Mouse (Mus musculus): ENCODE measurements around the gene Tnfsf9. TPM values are rescaled to one million over a fixed set of nuclear protein-coding genes. Genes with fewer than 3 reads are reported as not detected.

Gene Tnfsf9
- polyA plus RNA-seq, 1 experiment from 2014 or later = 5.2 TPM

DNA sequence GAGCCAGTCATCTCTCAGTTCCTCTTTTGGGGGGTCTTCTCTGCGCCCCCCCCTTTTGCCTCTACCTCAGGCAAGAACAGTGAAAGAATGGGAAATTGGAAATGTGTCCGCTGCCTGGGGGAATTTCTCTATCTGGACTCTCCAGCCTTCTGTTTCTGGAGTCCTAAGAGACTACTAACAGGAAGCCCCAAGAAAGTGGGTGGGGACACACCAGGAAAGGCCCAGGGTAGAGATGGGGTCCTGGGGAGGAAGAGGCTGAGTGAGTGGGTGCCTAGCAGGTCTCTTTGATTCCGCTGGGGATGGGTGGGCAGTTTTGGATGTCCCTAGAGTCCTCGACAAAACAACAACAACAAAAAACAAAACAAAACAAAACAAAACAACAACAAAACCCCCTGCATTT lies 629 bp upstream of the Tnfsf9 start:
- no peaks in the 10 kb centered on the region for H3K27me3 ChIP-seq (ENCODE audit: control insufficient read depth, insufficient read depth, low read length)
- ATAC-seq (ENCODE audit: low FRiP score, low TSS enrichment) = no peak
- DNase-seq = no peak
- H3K9ac ChIP-seq (replicated peaks; ENCODE audit: low read length) = peak overlapping the region; percentile 1; the same call in 1 of the 2 replicates
- no peak overlapping the region for H3K27ac ChIP-seq (replicated peaks; ENCODE audit: low read depth, low read length)
- no peaks in the 10 kb centered on the region for H3K36me3 ChIP-seq (ENCODE audit: control insufficient read depth, insufficient read depth, low read length)
- peak overlapping the region; percentile 87 for H3K4me2 ChIP-seq (ENCODE audit: low read length)
- no peaks in the 10 kb centered on the region for H3K9me3 ChIP-seq (ENCODE audit: control insufficient read depth, low read length)
- peaks cover 9% of the 10 kb centered on the region; the same call in 1 of the 2 replicates for H3K4me1 ChIP-seq (ENCODE audit: control insufficient read depth, insufficient read depth, low read length)
- 54% methylated on average over 4 of the region's 4 CpGs for whole genome bisulfite sequencing
- H3K4me3 ChIP-seq (replicated peaks; ENCODE audit: low read depth, low read length) = peak overlapping the region; percentile 59

- DNase-seq = peak; percentile 14
These were observed 877 bp downstream of the Tnfsf9 start for GRCm38 (mm10) chr17:57106035-57106368.

DNA sequence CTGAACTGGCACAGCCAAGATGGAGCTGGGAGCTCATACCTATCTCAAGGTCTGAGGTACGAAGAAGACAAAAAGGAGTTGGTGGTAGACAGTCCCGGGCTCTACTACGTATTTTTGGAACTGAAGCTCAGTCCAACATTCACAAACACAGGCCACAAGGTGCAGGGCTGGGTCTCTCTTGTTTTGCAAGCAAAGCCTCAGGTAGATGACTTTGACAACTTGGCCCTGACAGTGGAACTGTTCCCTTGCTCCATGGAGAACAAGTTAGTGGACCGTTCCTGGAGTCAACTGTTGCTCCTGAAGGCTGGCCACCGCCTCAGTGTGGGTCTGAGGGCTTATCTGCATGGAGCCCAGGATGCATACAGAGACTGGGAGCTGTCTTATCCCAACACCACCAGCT lies 1.9 kb downstream of the Tnfsf9 start:
- Histone ChIP-seq H3K9ac (replicated peaks; ENCODE audit: low read length) (no peak overlapping the region), H3K4me2 (ENCODE audit: low read length) (no peak overlapping the region), H3K27ac (replicated peaks; ENCODE audit: low read depth, low read length) (no peak overlapping the region), H3K9me3 (ENCODE audit: control insufficient read depth, low read length) (no peaks in the 10 kb centered on the region), H3K4me1 (ENCODE audit: control insufficient read depth, insufficient read depth, low read length) (peaks cover 9% of the 10 kb centered on the region; the same call in 1 of the 2 replicates), H3K27me3 (ENCODE audit: control insufficient read depth, insufficient read depth, low read length) (no peaks in the 10 kb centered on the region), H3K4me3 (replicated peaks; ENCODE audit: low read depth, low read length) (no peak overlapping the region), H3K36me3 (ENCODE audit: control insufficient read depth, insufficient read depth, low read length) (no peaks in the 10 kb centered on the region)
- 89% methylated on average over 5 of the region's 5 CpGs for WGBS
- ATAC-seq (ENCODE audit: low FRiP score, low TSS enrichment) = no peak
- no peak for DNase-seq

More at GRCm38 (mm10) chr17:57106035-57106368, 877 bp downstream of the Tnfsf9 start:
- peaks cover 9% of the 10 kb centered on the region; the same call in 1 of the 2 replicates for H3K4me1 ChIP-seq (ENCODE audit: control insufficient read depth, insufficient read depth, low read length)
- H3K27me3 ChIP-seq (ENCODE audit: control insufficient read depth, insufficient read depth, low read length) = no peaks in the 10 kb centered on the region
- no peak overlapping the region for H3K27ac ChIP-seq (replicated peaks; ENCODE audit: low read depth, low read length)
- H3K4me2 ChIP-seq (ENCODE audit: low read length) = peak overlapping the region; percentile 87
- no peaks in the 10 kb centered on the region for H3K9me3 ChIP-seq (ENCODE audit: control insufficient read depth, low read length)
- 9% methylated on average over 9 of the region's 9 CpGs for WGBS
- no peak for ATAC-seq (ENCODE audit: low FRiP score, low TSS enrichment)
- H3K4me3 ChIP-seq (replicated peaks; ENCODE audit: low read depth, low read length) = peak overlapping the region; percentile 59
- H3K9ac ChIP-seq (replicated peaks; ENCODE audit: low read length) = peak overlapping the region; percentile 69
- H3K36me3 ChIP-seq (ENCODE audit: control insufficient read depth, insufficient read depth, low read length) = no peaks in the 10 kb centered on the region

DNA sequence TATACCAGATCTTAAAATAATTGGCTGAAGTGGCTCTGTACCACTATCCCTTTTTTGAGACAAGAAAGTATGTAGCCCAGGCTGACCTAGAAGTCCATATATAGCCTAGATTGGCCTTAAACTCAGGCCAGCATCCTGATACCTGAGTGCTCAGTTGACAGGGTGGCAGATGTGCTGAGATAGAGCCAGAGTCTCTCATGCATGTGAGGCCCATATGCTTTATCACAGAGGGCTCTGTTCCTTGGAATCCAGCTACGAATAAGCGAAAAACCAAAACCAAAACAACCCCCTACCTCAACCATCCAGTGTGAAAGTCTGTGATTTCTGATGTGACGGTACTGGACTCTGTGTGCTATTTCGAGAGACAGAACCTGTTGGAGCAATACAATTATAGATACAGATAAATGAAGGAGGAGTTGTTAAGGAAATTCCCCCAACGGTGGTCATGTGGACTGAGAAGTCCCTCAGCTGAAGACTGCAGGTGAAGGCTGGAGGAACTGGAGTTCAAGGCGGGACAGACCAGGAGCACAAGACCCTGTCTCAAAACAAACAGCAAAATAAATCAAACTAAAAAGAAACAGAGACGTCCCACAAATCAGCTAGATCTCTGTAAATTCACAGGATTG lies 3.0 kb downstream of the Tnfsf9 start:
- Histone ChIP-seq H3K27me3 (ENCODE audit: control insufficient read depth, insufficient read depth, low read length) (no peaks in the 10 kb centered on the region), H3K4me2 (ENCODE audit: low read length) (no peak overlapping the region), H3K4me1 (ENCODE audit: control insufficient read depth, insufficient read depth, low read length) (peaks cover 9% of the 10 kb centered on the region; the same call in 1 of the 2 replicates), H3K9me3 (ENCODE audit: control insufficient read depth, low read length) (no peaks in the 10 kb centered on the region), H3K4me3 (replicated peaks; ENCODE audit: low read depth, low read length) (no peak overlapping the region), H3K36me3 (ENCODE audit: control insufficient read depth, insufficient read depth, low read length) (no peaks in the 10 kb centered on the region), H3K9ac (replicated peaks; ENCODE audit: low read length) (no peak overlapping the region), H3K27ac (replicated peaks; ENCODE audit: low read depth, low read length) (no peak overlapping the region)
- DNase-seq (no peak), ATAC-seq (ENCODE audit: low FRiP score, low TSS enrichment) (no peak)
- WGBS = 91% methylated on average over 7 of the region's 7 CpGs

GRCm38 (mm10) chr17:57108666-57109171 lies 3.6 kb downstream of the Tnfsf9 start:
- DNase-seq (no peak), ATAC-seq (ENCODE audit: low FRiP score, low TSS enrichment) (no peak)
- Histone ChIP-seq H3K4me3 (replicated peaks; ENCODE audit: low read depth, low read length) (no peak overlapping the region), H3K9ac (replicated peaks; ENCODE audit: low read length) (no peak overlapping the region), H3K27ac (replicated peaks; ENCODE audit: low read depth, low read length) (no peak overlapping the region), H3K4me2 (ENCODE audit: low read length) (no peak overlapping the region), H3K9me3 (ENCODE audit: control insufficient read depth, low read length) (no peaks in the 10 kb centered on the region), H3K36me3 (ENCODE audit: control insufficient read depth, insufficient read depth, low read length) (no peaks in the 10 kb centered on the region), H3K4me1 (ENCODE audit: control insufficient read depth, insufficient read depth, low read length) (peaks cover 9% of the 10 kb centered on the region; the same call in 1 of the 2 replicates), H3K27me3 (ENCODE audit: control insufficient read depth, insufficient read depth, low read length) (no peaks in the 10 kb centered on the region)
- WGBS = 68% methylated on average over 5 of the region's 5 CpGs

DNA sequence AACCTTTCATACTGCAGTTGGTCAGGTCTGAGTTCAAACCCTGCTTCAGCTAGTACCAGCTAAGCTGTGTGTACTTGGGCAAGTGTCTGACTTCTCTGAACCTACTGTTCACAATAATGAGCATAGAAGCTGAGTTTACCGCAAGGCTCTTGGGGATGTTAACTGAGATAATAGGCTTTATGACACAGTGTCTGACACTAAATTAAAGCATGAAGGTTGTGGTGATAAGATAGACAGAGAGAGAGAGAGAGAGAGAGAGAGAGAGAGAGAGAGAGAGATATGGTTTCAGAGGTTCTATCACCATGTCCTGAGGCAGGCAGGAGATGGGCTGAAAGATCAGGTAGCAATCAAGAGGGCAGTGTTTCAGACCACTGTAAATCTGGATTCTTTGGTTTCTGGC lies 4.9 kb downstream of the Tnfsf9 start:
- no peak overlapping the region for H3K27ac ChIP-seq (replicated peaks; ENCODE audit: low read depth, low read length)
- DNase-seq (no peak), ATAC-seq (ENCODE audit: low FRiP score, low TSS enrichment) (no peak)
- H3K4me2 ChIP-seq (ENCODE audit: low read length) = no peak overlapping the region
- H3K9ac ChIP-seq (replicated peaks; ENCODE audit: low read length) = no peak overlapping the region
- no peaks in the 10 kb centered on the region for H3K27me3 ChIP-seq (ENCODE audit: control insufficient read depth, insufficient read depth, low read length)
- H3K4me1 ChIP-seq (ENCODE audit: control insufficient read depth, insufficient read depth, low read length) = peaks cover 5% of the 10 kb centered on the region; the same call in 1 of the 2 replicates
- H3K4me3 ChIP-seq (replicated peaks; ENCODE audit: low read depth, low read length) = no peak overlapping the region
- H3K36me3 ChIP-seq (ENCODE audit: control insufficient read depth, insufficient read depth, low read length) = no peaks in the 10 kb centered on the region
- H3K9me3 ChIP-seq (ENCODE audit: control insufficient read depth, low read length) = no peaks in the 10 kb centered on the region
- 93% methylated on average over 1 of the region's 1 CpGs for WGBS

DNA sequence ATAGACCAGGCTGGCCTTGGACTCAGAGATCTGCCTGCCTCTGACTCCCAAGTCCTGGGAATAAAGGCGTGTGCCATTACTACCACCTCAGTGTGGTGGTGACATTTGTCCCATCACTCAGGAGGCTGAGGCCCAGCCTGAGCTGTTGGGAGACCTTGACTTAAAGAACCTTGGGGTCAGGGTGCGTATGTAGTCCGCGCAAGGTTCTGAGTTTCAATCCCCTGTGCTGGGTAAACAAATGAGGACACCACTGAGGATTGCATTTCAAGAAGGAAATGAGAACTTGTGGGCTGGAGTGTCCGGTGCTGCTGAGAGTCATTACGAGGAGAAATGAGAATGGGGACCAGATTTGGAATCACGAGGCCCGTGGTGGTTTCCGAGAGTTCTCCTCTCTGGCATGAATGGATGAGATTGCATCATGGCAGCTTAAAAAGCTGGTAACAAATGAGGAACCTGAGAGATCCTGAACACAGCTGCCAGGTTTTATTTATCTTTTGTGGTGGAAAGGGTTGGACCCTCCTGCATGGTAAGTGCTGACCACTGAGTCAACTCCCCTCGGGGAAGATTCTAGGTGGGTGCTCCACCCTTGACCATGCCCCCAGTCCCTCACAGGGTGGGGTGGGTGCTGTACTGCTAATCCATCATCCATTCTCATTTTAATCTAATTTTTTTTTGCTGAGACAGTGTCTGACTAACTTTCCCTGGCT lies 7.8 kb downstream of the Tnfsf9 start:
- Histone ChIP-seq H3K4me2 (ENCODE audit: low read length) (no peak overlapping the region), H3K27me3 (ENCODE audit: control insufficient read depth, insufficient read depth, low read length) (no peaks in the 10 kb centered on the region), H3K4me3 (replicated peaks; ENCODE audit: low read depth, low read length) (no peak overlapping the region), H3K27ac (replicated peaks; ENCODE audit: low read depth, low read length) (no peak overlapping the region), H3K9ac (replicated peaks; ENCODE audit: low read length) (no peak overlapping the region), H3K36me3 (ENCODE audit: control insufficient read depth, insufficient read depth, low read length) (no peaks in the 10 kb centered on the region), H3K9me3 (ENCODE audit: control insufficient read depth, low read length) (no peaks in the 10 kb centered on the region), H3K4me1 (ENCODE audit: control insufficient read depth, insufficient read depth, low read length) (no peaks in the 10 kb centered on the region)
- DNase-seq (no peak), ATAC-seq (ENCODE audit: low FRiP score, low TSS enrichment) (no peak)
- 92% methylated on average over 10 of the region's 10 CpGs for WGBS

GRCm38 (mm10) chr17:57116801-57117200 lies 11.7 kb downstream of the Tnfsf9 start:
- Histone ChIP-seq H3K4me3 (replicated peaks; ENCODE audit: low read depth, low read length) (no peak overlapping the region), H3K4me2 (ENCODE audit: low read length) (no peak overlapping the region), H3K27ac (replicated peaks; ENCODE audit: low read depth, low read length) (no peak overlapping the region), H3K9me3 (ENCODE audit: control insufficient read depth, low read length) (no peaks in the 10 kb centered on the region), H3K36me3 (ENCODE audit: control insufficient read depth, insufficient read depth, low read length) (no peaks in the 10 kb centered on the region), H3K4me1 (ENCODE audit: control insufficient read depth, insufficient read depth, low read length) (no peaks in the 10 kb centered on the region), H3K27me3 (ENCODE audit: control insufficient read depth, insufficient read depth, low read length) (no peaks in the 10 kb centered on the region), H3K9ac (replicated peaks; ENCODE audit: low read length) (no peak overlapping the region)
- WGBS = 82% methylated on average over 2 of the region's 2 CpGs
- ATAC-seq (ENCODE audit: low FRiP score, low TSS enrichment) (no peak), DNase-seq (no peak)

Measured in midbrain, embryonic 14.5 days (tissue).